Mouse (Mus musculus) ovary, adult 10 weeks (tissue): ENCODE measurements around the gene Tmem200c. TPM values are rescaled to one million over a fixed set of nuclear protein-coding genes. Genes with fewer than 3 reads are reported as not detected.

ENCODE experiments used
- polyA plus RNA-seq: library from polyadenylated mRNA; stranded (reverse); fragments of 350-450 nt; fragmentation: Illumina TruSeq; extraction: RNeasy Lipid Tissue Mini Kit (QIAGEN cat#74804); gene quantifications from one replicate; pipeline ENCODE4 v1.2.3, GENCODE M21; 2014

Gene Tmem200c
- polyA plus RNA-seq, result 0.94 TPM

GRCm38 (mm10) chr17:68826323-68826722 is at the start of gene Tmem200c:
Gene Tmem200c, plus strand, starts transcription at chr17:68826623.

Other genes with a start within 250 kb of the Tmem200c start
- 51.4 TPM for gene Epb41l3, start 249.1 kb downstream of the Tmem200c start, polyA plus RNA-seq